Mouse (Mus musculus) bone marrow macrophage, adult 2 months (primary cell): ENCODE results near the gene Aspa.

Source experiments
- CTCF ChIP-seq: IDR thresholded peaks from 2 replicates; pipeline ENCODE4 v1.5.1; 2012; ENCODE audit warnings: low read depth, mild to moderate bottlenecking, low read length, moderate library complexity
- POLR2A ChIP-seq: IDR thresholded peaks from 2 replicates; pipeline ENCODE4 v1.6.1; 2012; ENCODE audit warnings: mild to moderate bottlenecking, low read depth, low read length, borderline replicate concordance

DNA sequence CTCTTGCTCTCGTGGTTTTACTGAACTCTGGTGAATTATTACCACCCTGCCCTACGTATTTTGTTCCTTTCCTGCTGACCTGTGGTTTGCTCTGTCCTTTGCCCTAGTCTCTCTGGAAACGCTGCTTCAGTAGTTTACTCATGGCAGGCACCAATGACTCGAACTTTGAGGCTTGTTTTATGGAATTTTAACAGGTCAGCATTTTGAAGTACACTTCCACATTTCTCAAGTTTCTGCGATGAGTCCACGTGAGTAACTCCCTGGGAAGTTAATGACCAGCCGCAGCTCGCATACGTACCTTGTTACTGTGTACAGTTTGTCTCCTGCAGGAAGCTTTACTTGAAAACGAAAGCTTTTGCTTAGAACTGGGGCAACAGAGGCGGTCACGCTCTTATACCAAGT, 2.9 kb downstream of the Aspa start:
- no peak for TF ChIP-seq CTCF
- TF ChIP-seq POLR2A: no peak
